Mouse (Mus musculus): ENCODE data around the gene Smad6. TPM values are rescaled to one million over a fixed set of nuclear protein-coding genes. Genes with fewer than 3 reads are reported as not detected.

Gene Smad6
- polyA plus RNA-seq, 1 experiment, result 2.6 TPM

DNA sequence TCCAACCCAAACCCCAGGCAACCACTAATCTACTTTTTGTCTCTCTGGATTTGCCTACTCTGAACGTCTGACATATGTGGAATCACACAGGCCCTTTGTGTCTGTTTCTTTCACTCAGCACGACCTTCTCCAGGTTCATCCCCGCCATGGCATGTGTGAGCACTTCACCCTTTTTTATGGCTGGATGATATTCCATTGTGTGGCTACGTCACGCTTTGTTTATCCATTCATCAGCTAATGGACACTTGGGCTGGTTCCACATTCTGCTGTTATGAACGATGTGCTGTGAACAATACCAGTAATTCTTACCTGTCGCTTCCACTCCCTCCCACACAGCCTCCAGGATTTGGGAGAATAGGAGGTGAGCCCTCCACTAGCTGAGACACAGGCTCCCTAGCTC, 5.8 kb downstream of the Smad6 start:
- no peak overlapping the region for H3K27ac ChIP-seq (ENCODE audit: insufficient read depth, low read length)
- TF ChIP-seq CTCF (IDR thresholded peaks at IDR 0.05; ENCODE audit: extremely low read depth, insufficient read depth, low read length), result no peak
- no peak for TF ChIP-seq POLR2A (IDR thresholded peaks at IDR 0.05; ENCODE audit: extremely low read depth, insufficient read depth, low read length)
- H3K4me1 ChIP-seq (ENCODE audit: control insufficient read depth, insufficient read depth, low read length), result no peaks in the 10 kb centered on the region
- no peak overlapping the region for H3K4me3 ChIP-seq (ENCODE audit: insufficient read depth, low read length)

DNA sequence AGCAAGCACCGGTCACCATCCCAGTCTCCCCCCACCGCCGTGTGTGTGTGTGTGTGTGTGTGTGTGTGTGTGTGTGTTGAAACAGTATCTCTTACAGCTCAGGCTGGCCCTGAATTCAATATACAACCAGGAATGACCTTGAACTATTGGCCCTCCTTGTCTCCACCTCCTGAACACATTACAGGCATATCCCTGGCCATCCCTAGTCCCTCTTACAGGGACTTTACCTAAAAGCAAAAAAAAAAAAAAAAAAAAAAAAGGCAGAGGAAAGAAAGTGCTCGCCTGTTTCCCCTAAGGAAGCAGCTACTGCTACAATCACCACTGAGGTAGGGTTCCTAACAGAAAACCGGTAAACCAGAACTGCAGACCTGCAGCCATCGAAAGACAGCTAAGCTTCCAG, 7.1 kb downstream of the Smad6 start:
- Histone ChIP-seq H3K27ac (ENCODE audit: insufficient read depth, low read length) (no peak overlapping the region), H3K4me3 (ENCODE audit: insufficient read depth, low read length) (no peak overlapping the region), H3K4me1 (ENCODE audit: control insufficient read depth, insufficient read depth, low read length) (no peaks in the 10 kb centered on the region)
- TF ChIP-seq POLR2A (IDR thresholded peaks at IDR 0.05; ENCODE audit: extremely low read depth, insufficient read depth, low read length) (no peak), CTCF (IDR thresholded peaks at IDR 0.05; ENCODE audit: extremely low read depth, insufficient read depth, low read length) (no peak)

DNA sequence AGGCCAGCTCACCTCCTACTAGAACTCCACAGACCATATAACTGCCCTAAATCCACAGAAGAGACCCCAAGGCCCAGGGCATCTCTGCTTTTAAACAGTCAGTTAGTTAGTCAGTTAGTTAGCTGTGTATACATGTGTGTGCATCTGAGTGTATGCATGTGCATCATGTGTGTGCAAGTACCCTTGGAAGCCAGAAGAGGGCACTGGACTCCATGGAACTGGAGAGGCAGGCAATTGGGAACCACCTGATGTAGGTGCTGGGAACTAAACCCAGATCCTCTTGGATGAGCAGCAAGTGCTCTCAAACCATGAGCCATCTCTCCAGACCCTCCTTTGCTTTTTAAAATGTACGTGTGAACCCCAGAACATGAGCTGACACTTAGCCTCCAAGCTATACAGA, 10.5 kb downstream of the Smad6 start:
- Histone ChIP-seq H3K4me3 (ENCODE audit: insufficient read depth, low read length) (no peak overlapping the region), H3K4me1 (ENCODE audit: control insufficient read depth, insufficient read depth, low read length) (no peaks in the 10 kb centered on the region), H3K27ac (ENCODE audit: insufficient read depth, low read length) (no peak overlapping the region)
- no peak for TF ChIP-seq CTCF (IDR thresholded peaks at IDR 0.05; ENCODE audit: extremely low read depth, insufficient read depth, low read length)
- TF ChIP-seq POLR2A (IDR thresholded peaks at IDR 0.05; ENCODE audit: extremely low read depth, insufficient read depth, low read length), result no peak

DNA sequence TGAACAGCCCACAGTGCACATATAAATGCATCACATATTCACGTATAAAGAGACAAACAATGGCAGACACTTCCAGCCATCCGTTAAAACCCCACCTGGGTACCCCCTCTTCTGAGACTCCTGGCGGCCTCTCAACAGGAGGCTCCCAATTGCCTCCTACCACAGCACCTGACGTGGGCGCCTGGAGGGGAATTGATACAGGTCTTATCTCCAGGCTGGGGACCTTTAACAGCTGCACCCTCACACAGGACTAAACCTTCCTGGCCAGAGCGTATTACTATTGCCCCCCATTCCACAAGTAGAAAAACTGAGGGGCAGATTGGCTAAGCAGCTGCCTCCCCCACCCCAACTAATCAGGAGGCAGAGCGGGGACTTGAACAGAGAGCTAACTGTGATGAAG, 18.9 kb downstream of the Smad6 start:
- H3K27ac ChIP-seq (ENCODE audit: insufficient read depth, low read length), result no peak overlapping the region
- H3K4me3 ChIP-seq (ENCODE audit: insufficient read depth, low read length), result no peak overlapping the region
- H3K4me1 ChIP-seq (ENCODE audit: control insufficient read depth, insufficient read depth, low read length), result no peaks in the 10 kb centered on the region
- TF ChIP-seq CTCF (IDR thresholded peaks at IDR 0.05; ENCODE audit: extremely low read depth, insufficient read depth, low read length), result no peak
- TF ChIP-seq POLR2A (IDR thresholded peaks at IDR 0.05; ENCODE audit: extremely low read depth, insufficient read depth, low read length), result no peak

DNA sequence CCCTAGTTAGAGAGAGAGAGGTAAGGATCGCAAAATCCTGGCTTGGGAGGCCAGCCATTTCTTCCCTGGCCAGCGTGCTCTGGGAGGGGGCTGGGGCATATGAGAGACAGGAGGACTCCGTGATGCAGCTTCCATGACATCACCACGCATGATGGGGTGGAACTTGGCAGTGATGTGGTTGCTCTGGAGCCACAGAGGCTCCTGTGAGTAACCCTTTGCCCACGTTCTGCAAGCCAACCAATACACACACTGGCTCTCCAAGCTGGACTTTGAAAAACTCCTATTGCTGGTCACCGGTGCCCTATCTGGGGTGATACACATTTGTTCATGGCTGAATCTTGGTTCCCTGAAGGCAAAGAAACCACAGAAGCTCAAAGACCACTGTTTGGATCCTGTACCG, 20.8 kb downstream of the Smad6 start:
- no peak overlapping the region for H3K4me3 ChIP-seq (ENCODE audit: insufficient read depth, low read length)
- TF ChIP-seq CTCF (IDR thresholded peaks at IDR 0.05; ENCODE audit: extremely low read depth, insufficient read depth, low read length) (no peak), POLR2A (IDR thresholded peaks at IDR 0.05; ENCODE audit: extremely low read depth, insufficient read depth, low read length) (no peak)
- no peaks in the 10 kb centered on the region for H3K4me1 ChIP-seq (ENCODE audit: control insufficient read depth, insufficient read depth, low read length)
- H3K27ac ChIP-seq (ENCODE audit: insufficient read depth, low read length), result no peak overlapping the region

DNA sequence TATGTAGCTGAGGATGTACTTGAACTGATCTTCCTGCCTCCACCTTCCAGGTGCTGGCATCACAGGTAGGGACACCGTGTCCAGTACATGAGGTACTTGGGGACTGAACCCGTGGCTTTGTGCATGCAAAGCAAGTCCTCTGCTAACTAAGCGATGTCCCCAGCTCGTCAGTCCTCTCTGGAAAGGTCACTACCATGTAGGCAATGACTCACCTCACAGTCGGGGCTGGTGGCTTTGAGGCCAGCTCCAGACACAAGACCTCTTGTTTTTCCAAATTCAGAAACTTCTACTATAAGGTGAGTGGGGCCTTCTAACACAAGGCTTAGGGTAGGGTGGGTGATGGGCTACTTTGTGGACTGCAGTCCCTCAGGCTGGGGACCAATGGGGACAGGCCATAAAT, 21.8 kb downstream of the Smad6 start:
- H3K4me3 ChIP-seq (ENCODE audit: insufficient read depth, low read length), result no peak overlapping the region
- no peak overlapping the region for H3K27ac ChIP-seq (ENCODE audit: insufficient read depth, low read length)
- no peaks in the 10 kb centered on the region for H3K4me1 ChIP-seq (ENCODE audit: control insufficient read depth, insufficient read depth, low read length)
- TF ChIP-seq POLR2A (IDR thresholded peaks at IDR 0.05; ENCODE audit: extremely low read depth, insufficient read depth, low read length), result no peak

DNA sequence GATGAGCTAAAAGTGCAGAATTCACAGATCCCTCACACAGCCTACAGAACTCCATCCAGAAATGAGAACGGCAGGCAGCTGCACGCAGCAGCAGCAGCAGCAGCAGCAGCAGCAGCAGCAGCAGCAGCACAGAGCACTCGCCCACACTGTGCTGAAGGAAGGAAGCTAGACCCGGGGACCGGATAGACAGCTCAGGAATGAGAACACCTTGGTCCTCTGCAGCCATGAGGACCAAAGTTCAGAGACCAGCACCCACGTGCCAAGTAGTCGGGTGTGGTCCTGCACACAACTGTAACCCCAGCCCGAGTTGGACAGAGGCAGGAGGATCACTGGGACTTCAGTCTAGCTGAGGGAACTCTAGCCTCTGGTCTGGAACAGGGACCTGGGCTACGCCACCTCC, 22.7 kb downstream of the Smad6 start:
- no peaks in the 10 kb centered on the region for H3K4me1 ChIP-seq (ENCODE audit: control insufficient read depth, insufficient read depth, low read length)
- TF ChIP-seq POLR2A (IDR thresholded peaks at IDR 0.05; ENCODE audit: extremely low read depth, insufficient read depth, low read length) (no peak), CTCF (IDR thresholded peaks at IDR 0.05; ENCODE audit: extremely low read depth, insufficient read depth, low read length) (no peak)
- no peak overlapping the region for H3K4me3 ChIP-seq (ENCODE audit: insufficient read depth, low read length)
- H3K27ac ChIP-seq (ENCODE audit: insufficient read depth, low read length), result no peak overlapping the region

DNA sequence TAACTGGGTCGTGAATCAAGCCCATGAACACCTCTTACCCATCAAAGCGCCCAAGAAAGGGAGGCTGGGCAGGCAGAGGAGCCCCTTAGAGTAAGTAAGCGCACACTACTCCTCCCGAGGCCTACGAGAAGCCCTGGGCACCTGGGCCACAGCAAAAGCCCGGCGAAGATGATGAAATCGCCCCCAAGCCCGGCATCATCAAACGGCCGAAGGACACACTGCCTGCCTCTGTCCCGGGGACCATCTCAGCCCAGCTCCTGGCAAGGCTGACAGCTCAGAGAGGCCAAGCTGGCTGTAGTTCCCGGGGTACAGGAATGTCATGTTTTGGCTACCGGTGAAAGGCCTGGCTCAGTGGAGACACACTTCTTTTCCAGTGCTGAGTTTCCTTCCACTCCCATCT, 23.8 kb downstream of the Smad6 start:
- Histone ChIP-seq H3K27ac (ENCODE audit: insufficient read depth, low read length) (no peak overlapping the region), H3K4me3 (ENCODE audit: insufficient read depth, low read length) (no peak overlapping the region), H3K4me1 (ENCODE audit: control insufficient read depth, insufficient read depth, low read length) (no peaks in the 10 kb centered on the region)
- TF ChIP-seq CTCF (IDR thresholded peaks at IDR 0.05; ENCODE audit: extremely low read depth, insufficient read depth, low read length) (no peak), POLR2A (IDR thresholded peaks at IDR 0.05; ENCODE audit: extremely low read depth, insufficient read depth, low read length) (no peak)

DNA sequence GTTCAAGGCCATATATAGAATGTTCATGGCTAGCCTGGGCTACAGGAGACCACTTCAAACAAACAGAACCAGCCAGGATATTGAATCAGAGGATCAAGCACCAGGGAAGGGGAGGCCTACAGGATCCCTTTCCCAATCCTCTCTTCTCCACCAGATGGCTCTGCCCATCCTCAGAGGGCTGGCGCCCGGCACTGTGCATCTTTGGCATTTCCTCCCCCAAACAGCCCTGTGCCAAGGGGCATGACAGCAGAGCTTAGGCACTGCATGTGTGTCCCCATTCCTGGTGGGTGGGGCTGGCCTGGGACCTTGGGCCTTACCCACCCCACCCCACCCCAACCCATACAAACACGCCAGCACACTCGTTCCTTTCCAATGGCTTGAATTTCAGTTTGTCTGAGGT, 24.4 kb downstream of the Smad6 start:
- Histone ChIP-seq H3K27ac (ENCODE audit: insufficient read depth, low read length) (no peak overlapping the region), H3K4me3 (ENCODE audit: insufficient read depth, low read length) (no peak overlapping the region), H3K4me1 (ENCODE audit: control insufficient read depth, insufficient read depth, low read length) (no peaks in the 10 kb centered on the region)
- TF ChIP-seq POLR2A (IDR thresholded peaks at IDR 0.05; ENCODE audit: extremely low read depth, insufficient read depth, low read length) (no peak), CTCF (IDR thresholded peaks at IDR 0.05; ENCODE audit: extremely low read depth, insufficient read depth, low read length) (peak; percentile 41)

DNA sequence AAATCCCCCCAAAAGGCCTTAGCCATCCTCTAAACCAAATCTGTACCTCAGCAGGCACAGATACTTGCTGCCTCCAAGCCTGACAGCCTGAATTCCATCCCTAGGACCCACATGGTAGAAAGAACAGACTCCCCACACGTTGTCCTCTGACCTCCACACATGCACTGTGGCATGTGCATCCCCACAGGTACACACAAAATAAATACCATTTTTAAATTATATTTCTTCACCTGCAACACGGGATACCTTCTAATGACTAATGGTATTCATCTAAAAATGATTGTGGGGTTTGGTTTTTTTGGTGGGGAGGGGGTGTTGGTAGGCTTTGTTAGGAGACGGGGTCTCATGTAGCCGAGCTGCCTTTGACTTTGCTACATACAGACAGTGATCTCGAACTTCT, 28.6 kb downstream of the Smad6 start:
- Histone ChIP-seq H3K27ac (ENCODE audit: insufficient read depth, low read length) (no peak overlapping the region), H3K4me3 (ENCODE audit: insufficient read depth, low read length) (no peak overlapping the region), H3K4me1 (ENCODE audit: control insufficient read depth, insufficient read depth, low read length) (no peaks in the 10 kb centered on the region)
- TF ChIP-seq CTCF (IDR thresholded peaks at IDR 0.05; ENCODE audit: extremely low read depth, insufficient read depth, low read length) (no peak), POLR2A (IDR thresholded peaks at IDR 0.05; ENCODE audit: extremely low read depth, insufficient read depth, low read length) (no peak)

DNA sequence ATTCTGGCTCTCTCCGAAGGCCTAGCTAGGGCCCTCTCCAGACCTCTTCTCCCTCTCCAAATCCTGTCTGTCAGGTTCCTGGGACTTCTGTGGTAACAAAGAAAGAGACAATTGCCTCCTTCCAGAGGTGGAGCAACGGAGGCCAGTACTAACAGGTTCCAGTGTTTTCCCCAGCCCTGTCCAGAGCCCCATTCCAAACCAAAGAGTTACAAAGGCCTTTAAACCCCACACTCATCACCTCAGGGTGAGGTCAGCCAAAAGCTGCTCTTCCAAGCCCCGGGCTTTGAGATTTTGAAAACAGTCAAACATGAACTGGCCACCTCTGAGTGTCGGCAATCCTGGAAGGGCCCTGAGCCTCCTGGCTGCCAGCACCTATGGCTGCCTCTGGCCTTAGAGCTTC, 29.1 kb downstream of the Smad6 start:
- Histone ChIP-seq H3K27ac (ENCODE audit: insufficient read depth, low read length) (no peak overlapping the region), H3K4me3 (ENCODE audit: insufficient read depth, low read length) (no peak overlapping the region), H3K4me1 (ENCODE audit: control insufficient read depth, insufficient read depth, low read length) (no peaks in the 10 kb centered on the region)
- TF ChIP-seq POLR2A (IDR thresholded peaks at IDR 0.05; ENCODE audit: extremely low read depth, insufficient read depth, low read length) (no peak), CTCF (IDR thresholded peaks at IDR 0.05; ENCODE audit: extremely low read depth, insufficient read depth, low read length) (no peak)
